Comparison of ENCODE assay signal across 8 mouse cellular contexts in genomic region chr7:73595140-73595825, GRCm38 (mm10). TPM values are rescaled to one million over a fixed set of nuclear protein-coding genes. Genes with fewer than 3 reads are reported as not detected.
DNase-seq lines count a peak whose midpoint lies in the region; ATAC-seq lines count a peak whose summit lies in the region.

No protein-coding gene starts in this region.

- H3K4me2 ChIP-seq in hindbrain, embryonic 11.5 days (replicated peaks; ENCODE audit: low read depth, low read length) = peak overlapping the region; percentile 50

- 0 out of 2 replicates have a peak, but pooled peaks cover 2% of the 10 kb centered on the region for H3K4me1 ChIP-seq in hindbrain, embryonic 11.5 days (replicated peaks; ENCODE audit: control insufficient read depth, insufficient read depth, low read length)

- peak overlapping the region; percentile 12; the same call in 1 of the 2 replicates for H3K4me3 ChIP-seq in hindbrain, embryonic 11.5 days (ENCODE audit: low read depth, low read length)

- ATAC-seq in hindbrain, embryonic 11.5 days (ENCODE audit: low FRiP score) = peak; percentile 98

- 3% methylated on average over 23 of the region's 23 CpGs for WGBS in hindbrain, embryonic 11.5 days

- peak overlapping the region; percentile 70 for H3K27ac ChIP-seq in hindbrain, embryonic 11.5 days (ENCODE audit: low read depth, low read length)

- H3K9ac ChIP-seq in hindbrain, embryonic 11.5 days (ENCODE audit: low read depth, low read length) = 0 out of 2 replicates have a peak overlapping the region, but pooled peaks have one; percentile 2

- H3K36me3 ChIP-seq in hindbrain, embryonic 11.5 days (ENCODE audit: control insufficient read depth, insufficient read depth, low read length) = no peaks in the 10 kb centered on the region

- H3K9me3 ChIP-seq in hindbrain, embryonic 11.5 days (ENCODE audit: control insufficient read depth, low read length) = no peaks in the 10 kb centered on the region

- peak; percentile 98 for DNase-seq in MN1 (ENCODE audit: low spot score)
- peak; percentile 94 for DNase-seq in cerebellum, adult 9-11 months
- DNase-seq in frontal cortex, adult 2 months (ENCODE audit: extremely low spot score in 1 of 2, low spot score in 1 of 2) = peak; percentile 69 to 80
- peak; percentile 94 for DNase-seq in hindbrain, embryonic 11.5 days (ENCODE audit: low spot score)
- peak; percentile 65 to 81 for DNase-seq in layer of hippocampus, postnatal 36 days
- DNase-seq in lung, postnatal 25 days (ENCODE audit: low spot score) = peak; percentile 94
- DNase-seq in retina, embryonic 14.5 days (ENCODE audit: low spot score) = peak; percentile 96
- DNase-seq in thymus, postnatal 36 days = peak; percentile 87 to 93

- no peaks in the 10 kb centered on the region for H3K27me3 ChIP-seq in hindbrain, embryonic 11.5 days (ENCODE audit: control insufficient read depth, insufficient read depth, low read length)

RNA-seq across cellular contexts. Expression of gene Chd2, which starts 53.7 kb away (rescaled TPM):
- polyA plus RNA-seq in frontal cortex, adult 2 months (2012; rRNA removed) = 34.3 and 37.0 TPM in 2 replicates
- 45.4 and 64.4 TPM in 2 replicates for polyA plus RNA-seq in hindbrain, embryonic 11.5 days (2014; fragmentation: Nextera tagmentation; extraction: Ambion mirVana)
- 10 to 100 TPM; 46.4 to 61.7 TPM for total RNA-seq in layer of hippocampus, postnatal 36 days (2021)

Comparison
In these comparisons a context has a peak if more than half of its experiments do, and no peak if none do; other contexts are left out.
1. Peak in every context shown above with its lines: DNase-seq, ATAC-seq, H3K4me3 ChIP-seq and H3K27ac ChIP-seq.